Mouse (Mus musculus) forebrain, embryonic 14.5 days (tissue): ENCODE data around the gene Fbxw4. TPM values are rescaled to one million over a fixed set of nuclear protein-coding genes. Genes with fewer than 3 reads are reported as not detected.
"Not testable (repeated sequence)": the region's sequence is repeated elsewhere in the genome, so short reads cannot be mapped to it uniquely, and the experiment has no call there.

ENCODE experiments used
- ATAC-seq: fragments of 200-750 bp; cut with Nextera tagmentation; 2 replicates; pipeline ENCODE4 v1.8.0; 2017; ENCODE audit warnings: mild to moderate bottlenecking, moderate library complexity
- DNase-seq: peaks from one replicate; pipeline ENCODE4 v3.0.0-alpha.2; 2015; ENCODE audit warnings: low spot score
- H3K27ac ChIP-seq: fragments of 300-500 bp; sonication (generic); 2 replicates; pipeline ENCODE4 v1.5.1; 2014; ENCODE audit warnings: low read depth, mild to moderate bottlenecking, control low read depth, low read length, moderate library complexity
- H3K27me3 ChIP-seq: fragments of 300-500 bp; sonication (generic); replicated peaks from 2 replicates; pipeline ENCODE4 v1.6.1; 2014; ENCODE audit warnings: low read length, control low read depth, mixed read lengths; ENCODE audit not compliant: control insufficient read depth, insufficient read depth
- H3K36me3 ChIP-seq: fragments of 300-500 bp; sonication (generic); 2 replicates; pipeline ENCODE4 v1.6.1; 2014; ENCODE audit warnings: low read length, control low read depth; ENCODE audit not compliant: control insufficient read depth, insufficient read depth
- H3K4me1 ChIP-seq: fragments of 300-500 bp; sonication (generic); 2 replicates; pipeline ENCODE4 v1.6.1; 2014; ENCODE audit warnings: antibody characterized with exemption, low read length, control low read depth; ENCODE audit not compliant: control insufficient read depth, insufficient read depth
- H3K4me2 ChIP-seq: fragments of 300-500 bp; sonication (generic); 2 replicates; pipeline ENCODE4 v1.6.1; 2014; ENCODE audit warnings: mild to moderate bottlenecking, control low read depth, low read length
- H3K4me3 ChIP-seq: fragments of 300-500 bp; sonication (generic); 2 replicates; pipeline ENCODE4 v1.5.1; 2014; ENCODE audit warnings: low read depth, low read length, control low read depth
- H3K9ac ChIP-seq: fragments of 300-500 bp; sonication (generic); 2 replicates; pipeline ENCODE4 v1.6.1; 2014; ENCODE audit warnings: mild to moderate bottlenecking, low read length, control low read depth, moderate library complexity
- H3K9me3 ChIP-seq: fragments of 300-500 bp; sonication (generic); replicated peaks from 2 replicates; pipeline ENCODE4 v1.6.1; 2016; ENCODE audit warnings: low read length, control low read depth, mixed read lengths; ENCODE audit not compliant: control insufficient read depth
- WGBS: fragments of 180-500 bp; shearing (Covaris S2); extraction: QIAGEN DNeasy Blood & Tissue Kit; methylation state at CpG from one replicate; pipeline ENCODE4 v1.1.7; 2014; 5-methylcytosine and 5-hydroxymethylcytosine counted together
- polyA plus RNA-seq: library from polyadenylated mRNA; unstranded; fragments of >200 nt; fragmentation: Nextera tagmentation; extraction: Ambion mirVana; gene quantifications from 2 replicates; pipeline ENCODE4 v1.2.1, GENCODE M21; 2014

Gene Fbxw4
- polyA plus RNA-seq, 1 experiment from 2014 or later = 4.7 TPM

- Histone ChIP-seq H3K4me3 (no peak overlapping the region), H3K4me1 (no peaks in the 10 kb centered on the region), H3K4me2 (no peak overlapping the region), H3K9me3 (no peaks in the 10 kb centered on the region), H3K9ac (no peak overlapping the region), H3K36me3 (peaks cover 33% of the 10 kb centered on the region), H3K27ac (no peak overlapping the region), H3K27me3 (no peaks in the 10 kb centered on the region)
- DNase-seq = no peak
- WGBS = 93% methylated on average over 11 of the region's 11 CpGs
- ATAC-seq = no peak
Measured at GRCm38 (mm10) chr19:45554136-45554535, 106.0 kb downstream of the Fbxw4 start.

- Histone ChIP-seq H3K9ac (no peak overlapping the region), H3K36me3 (peaks cover 25% of the 10 kb centered on the region), H3K4me2 (no peak overlapping the region), H3K27ac (no peak overlapping the region), H3K4me3 (no peak overlapping the region), H3K4me1 (no peaks in the 10 kb centered on the region), H3K27me3 (0 out of 2 replicates have a peak, but pooled peaks cover 3% of the 10 kb centered on the region), H3K9me3 (no peaks in the 10 kb centered on the region)
- ATAC-seq (no peak), DNase-seq (no peak)
- 85% methylated on average over 6 of the region's 6 CpGs for WGBS
Measured at GRCm38 (mm10) chr19:45552187-45552586, 107.9 kb downstream of the Fbxw4 start.

GRCm38 (mm10) chr19:45549948-45550347, 110.2 kb downstream of the Fbxw4 start:
- peaks cover 17% of the 10 kb centered on the region for H3K36me3 ChIP-seq
- H3K4me1 ChIP-seq = no peaks in the 10 kb centered on the region
- DNase-seq (no peak), ATAC-seq (no peak)
- H3K27me3 ChIP-seq = peaks cover 6% of the 10 kb centered on the region; the same call in 1 of the 2 replicates
- H3K9me3 ChIP-seq = no peaks in the 10 kb centered on the region
- 90% methylated on average over 4 of the region's 4 CpGs for WGBS
- no peak overlapping the region for H3K4me3 ChIP-seq
- no peak overlapping the region for H3K9ac ChIP-seq
- H3K27ac ChIP-seq = no peak overlapping the region
- H3K4me2 ChIP-seq = no peak overlapping the region

- Histone ChIP-seq H3K9me3 (no peaks in the 10 kb centered on the region), H3K4me2 (no peak overlapping the region), H3K4me1 (no peaks in the 10 kb centered on the region), H3K9ac (no peak overlapping the region), H3K36me3 (peaks cover 11% of the 10 kb centered on the region), H3K4me3 (no peak overlapping the region), H3K27ac (no peak overlapping the region), H3K27me3 (peaks cover 6% of the 10 kb centered on the region; the same call in 1 of the 2 replicates)
- DNase-seq (no peak), ATAC-seq (no peak)
- 56% methylated on average over 23 of the region's 23 CpGs for WGBS
Measured at GRCm38 (mm10) chr19:45549128-45549915, 110.8 kb downstream of the Fbxw4 start.

- ATAC-seq, H3K9ac ChIP-seq, H3K4me3 ChIP-seq, H3K27ac ChIP-seq, DNase-seq, H3K9me3 ChIP-seq, H3K36me3 ChIP-seq, H3K4me1 ChIP-seq, H3K4me2 ChIP-seq: not testable (repeated sequence)
- H3K27me3 ChIP-seq = peaks cover 14% of the 10 kb centered on the region; the same call in 1 of the 2 replicates
Measured at GRCm38 (mm10) chr19:45548196-45548595, 111.9 kb downstream of the Fbxw4 start.

GRCm38 (mm10) chr19:45544925-45545321, 115.2 kb downstream of the Fbxw4 start:
- DNase-seq = peak; percentile 86
- Histone ChIP-seq H3K9me3 (no peaks in the 10 kb centered on the region), H3K27ac (no peak overlapping the region), H3K36me3 (no peaks in the 10 kb centered on the region), H3K4me3 (peak overlapping the region; percentile 21), H3K27me3 (peaks cover 26% of the 10 kb centered on the region), H3K4me2 (peak overlapping the region; percentile 63), H3K4me1 (peaks cover 5% of the 10 kb centered on the region; the same call in 1 of the 2 replicates), H3K9ac (peak overlapping the region; percentile 41; the same call in 1 of the 2 replicates)
- under 1% methylated on average over 30 of the region's 30 CpGs for WGBS
- peak; percentile 78 for ATAC-seq

GRCm38 (mm10) chr19:45544152-45544924, 115.8 kb downstream of the Fbxw4 start:
- peaks cover 26% of the 10 kb centered on the region for H3K27me3 ChIP-seq
- no peaks in the 10 kb centered on the region for H3K9me3 ChIP-seq
- H3K4me1 ChIP-seq = peaks cover 5% of the 10 kb centered on the region; the same call in 1 of the 2 replicates
- H3K4me3 ChIP-seq = peak overlapping the region; percentile 21
- no peaks in the 10 kb centered on the region for H3K36me3 ChIP-seq
- DNase-seq (peak; percentile 21), ATAC-seq (0 out of 2 replicates have a peak, but pooled peaks have one; percentile 24)
- peak overlapping the region; percentile 63 for H3K4me2 ChIP-seq
- H3K9ac ChIP-seq = peak overlapping the region; percentile 41; the same call in 1 of the 2 replicates
- 3% methylated on average over 17 of the region's 26 CpGs for WGBS
- no peak overlapping the region for H3K27ac ChIP-seq

GRCm38 (mm10) chr19:45542061-45542460, 118.1 kb downstream of the Fbxw4 start:
- WGBS = 15% methylated on average over 3 of the region's 3 CpGs
- H3K4me3 ChIP-seq = peak overlapping the region; percentile 38
- H3K4me2 ChIP-seq = peak overlapping the region; percentile 71
- peaks cover 5% of the 10 kb centered on the region; the same call in 1 of the 2 replicates for H3K4me1 ChIP-seq
- peak overlapping the region; percentile 67 for H3K9ac ChIP-seq
- H3K27ac ChIP-seq = 0 out of 2 replicates have a peak overlapping the region, but pooled peaks have one; percentile 44
- no peak for DNase-seq
- ATAC-seq = no peak
- no peaks in the 10 kb centered on the region for H3K36me3 ChIP-seq
- H3K27me3 ChIP-seq = peaks cover 23% of the 10 kb centered on the region
- no peaks in the 10 kb centered on the region for H3K9me3 ChIP-seq
